Mouse (Mus musculus) heart, postnatal 36 days (tissue): Measurements from ENCODE around the gene Mup16. TPM values are rescaled to one million over a fixed set of nuclear protein-coding genes. Genes with fewer than 3 reads are reported as not detected.
"Not testable (repeated sequence)": the region's sequence is repeated elsewhere in the genome, so short reads cannot be mapped to it uniquely, and the experiment has no call there.

Experiments
- DNase-seq, 2 experiments: peaks; one replicate each; pipeline ENCODE4 v3.0.0; 2021 to 2022
- intact Hi-C: fragments of 180-260 bp; cut with DNase I; formaldehyde crosslinking; loops from one replicate; pipeline ENCODE4 v1.15.1; 2025
- total RNA-seq, 2 experiments: library from RNA; stranded (reverse); gene quantifications; 2 replicates each; pipeline ENCODE4 v1.2.3; 2021

The Mup16 gene
- total RNA-seq = not detected

GRCm38 (mm10) chr4:61519431-61519830 is at the start of gene Mup16:
Mup16 (minus strand) TSS chr4:61519531.
- intact Hi-C loops, DNase-seq: not testable (repeated sequence)

- intact Hi-C loops, DNase-seq: not testable (repeated sequence)
Measured at GRCm38 (mm10) chr4:61555887-61556286, 36.6 kb upstream of the Mup16 start.

Other genes with a start within 250 kb of the Mup16 start
- gene Mup14, start 215.5 kb downstream of the Mup16 start, total RNA-seq = not detected
- not detected for gene Mup15, start 79.8 kb downstream of the Mup16 start, total RNA-seq
- gene Mup17, start 76.3 kb upstream of the Mup16 start, total RNA-seq = not detected
- not detected for gene Mup18, start 154.6 kb upstream of the Mup16 start, total RNA-seq